Mouse (Mus musculus) spleen, adult 2 months (tissue): Measurements from ENCODE around the gene Ppm1b.

Experiments
- CTCF ChIP-seq: fragments of 200-500 bp; IDR thresholded peaks from 2 replicates; pipeline ENCODE4 v1.5.1; 2011; ENCODE audit warnings: mild to moderate bottlenecking, inconsistent platforms; ENCODE audit not compliant: insufficient read depth, insufficient read length, insufficient replicate concordance; ENCODE audit errors: extremely low read depth
- POLR2A ChIP-seq: fragments of 200-500 bp; IDR thresholded peaks from 2 replicates; pipeline ENCODE4 v1.6.1; 2011; ENCODE audit warnings: low read depth, low read length, inconsistent platforms

DNA sequence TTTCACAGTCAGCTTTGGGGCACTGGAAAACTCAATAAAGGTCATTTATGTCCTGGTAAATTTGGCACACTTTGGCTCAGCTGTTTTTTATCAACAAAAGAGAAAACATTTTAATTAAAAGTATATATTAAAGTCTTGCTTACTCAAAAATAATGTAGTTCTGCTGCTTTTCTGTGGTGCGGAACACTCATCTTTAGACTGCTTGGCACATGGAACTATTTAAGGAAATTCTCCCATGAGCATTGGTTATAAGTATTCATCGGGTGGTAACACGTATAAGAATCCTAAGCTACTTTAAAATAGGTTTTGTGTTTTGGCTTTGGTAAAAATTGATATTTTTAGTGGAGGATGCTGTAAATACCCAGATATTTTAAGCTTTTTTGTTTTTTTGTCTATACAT lies 58.1 kb downstream of the Ppm1b start:
- no peak for TF ChIP-seq CTCF
- no peak for TF ChIP-seq POLR2A
